Mouse (Mus musculus): Measurements from ENCODE around the gene Zkscan14. TPM values are rescaled to one million over a fixed set of nuclear protein-coding genes. Genes with fewer than 3 reads are reported as not detected.

The Zkscan14 gene
- polyA plus RNA-seq, 1 experiment from 2014 or later: 11.6 TPM

DNA sequence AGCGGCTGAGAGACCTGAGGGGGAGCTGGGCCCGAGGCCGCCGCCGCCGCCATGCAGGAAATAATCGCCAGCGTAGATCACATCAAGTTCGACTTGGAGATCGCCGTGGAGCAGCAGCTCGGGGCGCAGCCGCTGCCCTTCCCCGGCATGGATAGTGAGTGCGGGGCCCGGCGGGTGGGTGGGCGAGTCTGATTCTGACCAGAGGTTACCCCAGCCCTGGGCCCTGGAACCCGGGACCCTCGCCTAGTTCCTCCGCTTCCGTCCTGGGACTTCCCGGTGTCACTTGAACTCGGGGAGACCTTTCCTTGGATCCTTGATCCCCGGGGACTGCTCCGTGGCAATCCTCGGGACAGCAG lies 34.4 kb downstream of the Zkscan14 start:
- POLR2A ChIA-PET: interaction anchor here (0.6 to 1.2 kb wide), 4 partner anchors 15 to 1061 kb away, joined by 3 to 5 read pairs (median 4); no protein-coding TSS in a partner anchor

DNA sequence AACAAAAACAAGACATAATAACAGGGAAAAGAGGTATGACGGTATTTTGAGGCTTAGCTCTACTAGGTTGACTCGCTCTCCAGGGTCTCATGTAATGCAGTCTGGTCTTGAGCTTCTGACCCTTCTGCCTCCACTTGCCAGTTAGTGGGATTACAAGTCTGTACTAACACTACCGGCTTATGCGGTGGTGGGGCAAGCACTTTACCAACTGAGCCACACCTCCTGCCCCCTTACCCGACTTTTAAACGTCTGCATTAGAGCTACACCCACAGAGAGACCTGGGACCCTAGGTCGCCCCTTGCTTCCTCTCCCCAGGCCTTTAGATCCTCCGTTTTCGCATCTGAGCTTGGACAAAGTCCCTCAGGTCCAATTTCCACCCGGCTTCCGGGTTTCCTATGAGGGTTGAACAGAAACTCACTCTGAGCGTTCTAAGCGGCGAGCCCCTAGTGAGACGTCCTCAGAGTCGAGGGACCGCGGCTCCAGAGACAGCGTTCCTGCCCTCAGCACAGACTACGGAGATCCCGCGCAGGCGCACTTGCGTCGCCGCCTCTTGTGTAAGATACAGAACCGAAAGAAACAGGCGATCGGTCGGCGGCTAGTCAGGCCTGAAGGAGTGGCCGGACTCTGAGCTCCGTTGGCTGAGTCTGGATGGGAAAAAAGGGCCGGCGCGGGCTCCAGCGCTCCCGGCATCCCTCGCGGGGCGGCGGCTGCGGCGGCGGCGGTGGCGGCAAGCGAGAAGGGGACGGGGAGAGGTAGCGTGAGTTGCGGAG lies 34.9 kb downstream of the Zkscan14 start, which contains the start of the genes Ptcd1 and Cpsf4:
TSS of gene Ptcd1 (minus strand) at position 573 of the 770 bp plus-strand sequence.
TSS of gene Cpsf4 (plus strand) at position 678 of the 770 bp plus-strand sequence.
- DNase-seq (ENCODE audit: low read depth, low spot score): peak; percentile 95
- TF ChIP-seq CTCF (IDR thresholded peaks at IDR 0.05): no peak
- in situ Hi-C loops (cut with MboI; ENCODE audit: low pct_unique_long_range_greater_than_20kb): no loop called here
- POLR2A ChIA-PET: interaction anchor here (0.6 to 1.2 kb wide), 4 partner anchors 15 to 1061 kb away, joined by 3 to 5 read pairs (median 4); no protein-coding TSS in a partner anchor
- ATAC-seq: peak; percentile 91
- CTCF ChIA-PET: interaction anchor here (1.2 to 2.4 kb wide), 3 partner anchors 10 to 24 kb away, joined by 3 to 8 read pairs (median 5); no protein-coding TSS in a partner anchor
- no peaks in the 10 kb centered on the region for H3K27me3 ChIP-seq

More for the DNA sequence above, 34.4 kb downstream of the Zkscan14 start:
- no peak for TF ChIP-seq CTCF (IDR thresholded peaks at IDR 0.05)
- H3K27me3 ChIP-seq: no peaks in the 10 kb centered on the region
- in situ Hi-C loops (cut with MboI; ENCODE audit: low pct_unique_long_range_greater_than_20kb): no loop called here
- CTCF ChIA-PET: interaction anchor here (1.2 to 2.4 kb wide), 3 partner anchors 9 to 23 kb away, joined by 3 to 8 read pairs (median 5); no protein-coding TSS in a partner anchor
- no peak for ATAC-seq
- no peak for DNase-seq (ENCODE audit: low read depth, low spot score)

DNA sequence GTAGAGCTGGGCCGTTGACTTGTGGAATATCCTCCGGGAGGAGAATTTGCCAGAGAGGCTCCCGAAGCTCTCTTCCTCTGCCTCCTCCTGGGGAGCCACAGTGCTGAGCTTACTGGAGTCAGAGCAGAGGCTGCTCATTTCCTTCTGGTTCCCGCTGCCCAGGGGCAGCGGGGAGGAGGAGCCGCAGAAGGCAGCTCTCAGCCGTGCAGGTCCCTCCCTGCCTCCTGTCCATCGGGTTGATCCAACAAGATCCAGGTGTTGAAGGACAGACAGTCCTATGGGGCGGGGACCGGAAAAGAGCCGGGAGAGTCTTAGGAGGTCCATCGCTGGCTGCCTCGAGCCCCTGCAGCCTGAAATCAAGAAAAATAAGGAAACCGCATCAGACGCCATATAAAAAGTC lies 36.5 kb downstream of the Zkscan14 start:
- ChIA-PET POLR2A (no interaction called here), CTCF (no interaction called here)
- no peak for DNase-seq (ENCODE audit: low read depth, low spot score)
- ATAC-seq: no peak
- in situ Hi-C loops (cut with MboI; ENCODE audit: low pct_unique_long_range_greater_than_20kb): no loop called here
- no peak for TF ChIP-seq CTCF (IDR thresholded peaks at IDR 0.05)
- H3K27me3 ChIP-seq: no peaks in the 10 kb centered on the region

DNA sequence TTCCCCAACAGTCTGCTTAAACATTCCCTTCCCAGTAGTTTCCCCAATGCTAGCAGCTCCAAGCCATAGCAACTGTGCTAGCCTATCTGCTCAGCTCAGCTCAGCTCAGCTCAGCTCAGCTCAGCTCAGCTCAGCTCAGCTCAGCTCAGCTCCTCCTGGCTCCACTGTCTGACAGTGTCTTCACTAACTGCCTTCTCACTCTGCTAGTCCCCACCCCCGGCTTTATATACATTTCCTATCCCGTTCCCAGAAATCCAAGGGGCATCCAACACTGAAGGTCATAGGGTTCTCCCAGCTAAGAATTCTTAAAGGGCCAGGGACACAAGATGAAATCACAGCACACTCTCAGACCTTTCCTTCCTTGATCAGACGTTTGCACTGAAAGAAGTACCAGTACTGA lies 37.0 kb downstream of the Zkscan14 start:
- ChIA-PET CTCF (no interaction called here), POLR2A (no interaction called here)
- TF ChIP-seq CTCF (IDR thresholded peaks at IDR 0.05): no peak
- in situ Hi-C loops (cut with MboI; ENCODE audit: low pct_unique_long_range_greater_than_20kb): no loop called here
- H3K27me3 ChIP-seq: no peaks in the 10 kb centered on the region
- ATAC-seq: no peak
- no peak for DNase-seq (ENCODE audit: low read depth, low spot score)

DNA sequence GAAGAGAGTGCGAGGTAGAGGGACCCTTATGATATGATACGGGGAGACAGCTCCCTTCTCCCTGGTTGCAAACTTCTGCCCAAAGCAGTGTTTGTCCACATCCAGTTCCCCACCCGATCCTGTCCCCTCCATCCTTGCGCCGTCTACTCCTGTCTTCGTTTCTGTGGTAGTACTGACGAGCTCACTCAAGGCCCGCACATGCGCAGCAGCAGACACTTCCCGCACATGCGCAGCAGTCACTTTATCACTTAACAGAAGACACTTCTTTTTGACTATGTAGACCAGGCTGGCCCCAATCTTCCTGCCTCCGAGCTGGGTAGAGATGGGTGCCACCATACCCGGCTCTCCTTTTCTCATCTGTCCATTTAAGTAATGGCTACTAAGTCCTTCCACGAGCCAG lies 40.3 kb downstream of the Zkscan14 start:
- no peaks in the 10 kb centered on the region for H3K27me3 ChIP-seq
- no peak for DNase-seq (ENCODE audit: low read depth, low spot score)
- TF ChIP-seq CTCF (IDR thresholded peaks at IDR 0.05): no peak
- no peak for ATAC-seq
- ChIA-PET POLR2A (interaction anchor here (0.6 kb wide), 1 partner anchor 1109 kb away, joined by 4 read pairs; no protein-coding TSS in a partner anchor), CTCF (interaction anchor here (1.5 kb wide), 1 partner anchor 16 kb away, joined by 3 read pairs; no protein-coding TSS in a partner anchor)
- in situ Hi-C loops (cut with MboI; ENCODE audit: low pct_unique_long_range_greater_than_20kb): no loop called here

DNA sequence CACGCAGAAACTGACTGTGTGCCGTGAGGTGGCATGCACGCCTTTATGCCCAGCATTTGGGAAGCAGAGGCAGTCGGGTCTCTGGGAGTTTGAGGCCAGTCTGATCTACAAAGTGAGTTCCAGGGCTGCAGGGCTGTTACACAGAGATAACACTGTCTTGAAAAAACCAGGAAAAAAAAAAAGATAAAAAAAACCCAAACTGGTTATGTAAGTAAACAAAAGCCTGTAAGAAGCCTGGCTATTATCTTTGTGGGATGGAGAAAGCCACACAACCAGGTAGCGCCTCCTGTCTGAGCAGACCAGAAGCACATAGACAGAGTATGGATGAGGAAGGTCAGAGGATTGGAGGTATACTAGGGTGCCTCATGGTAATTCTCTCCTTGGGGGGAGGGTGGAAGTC lies 49.0 kb downstream of the Zkscan14 start:
- ChIA-PET CTCF (no interaction called here), POLR2A (no interaction called here)
- in situ Hi-C loops (cut with MboI; ENCODE audit: low pct_unique_long_range_greater_than_20kb): no loop called here
- DNase-seq (ENCODE audit: low read depth, low spot score): no peak
- no peak for ATAC-seq
- no peaks in the 10 kb centered on the region for H3K27me3 ChIP-seq
- TF ChIP-seq CTCF (IDR thresholded peaks at IDR 0.05): no peak

DNA sequence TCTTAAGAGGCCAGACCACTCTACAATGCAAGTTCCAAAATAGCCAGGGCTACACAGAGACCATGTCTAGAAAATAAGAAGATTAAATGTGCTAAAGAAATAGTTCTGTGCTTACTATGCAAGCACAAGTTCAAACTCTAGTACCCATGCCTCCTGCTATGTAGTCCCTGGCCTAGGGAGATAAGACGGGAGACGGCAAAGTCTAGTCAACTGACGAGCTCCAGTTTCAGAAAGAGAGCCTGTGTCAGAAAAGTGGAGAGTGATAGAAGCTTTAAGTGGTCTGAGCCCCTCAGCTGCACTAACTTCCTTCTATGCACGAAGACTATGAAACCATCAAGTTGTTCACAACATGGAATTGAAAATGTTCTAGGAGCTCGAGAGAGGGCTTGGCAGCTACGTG lies 52.4 kb downstream of the Zkscan14 start:
- DNase-seq (ENCODE audit: low read depth, low spot score) (no peak), ATAC-seq (no peak)
- POLR2A ChIA-PET: no interaction called here
- in situ Hi-C loops (cut with MboI; ENCODE audit: low pct_unique_long_range_greater_than_20kb): no loop called here
- no peak for TF ChIP-seq CTCF (IDR thresholded peaks at IDR 0.05)
- no peaks in the 10 kb centered on the region for H3K27me3 ChIP-seq
- CTCF ChIA-PET: interaction anchor here (0.9 kb wide), 1 partner anchor 10 kb away, joined by 3 read pairs; no protein-coding TSS in a partner anchor

DNA sequence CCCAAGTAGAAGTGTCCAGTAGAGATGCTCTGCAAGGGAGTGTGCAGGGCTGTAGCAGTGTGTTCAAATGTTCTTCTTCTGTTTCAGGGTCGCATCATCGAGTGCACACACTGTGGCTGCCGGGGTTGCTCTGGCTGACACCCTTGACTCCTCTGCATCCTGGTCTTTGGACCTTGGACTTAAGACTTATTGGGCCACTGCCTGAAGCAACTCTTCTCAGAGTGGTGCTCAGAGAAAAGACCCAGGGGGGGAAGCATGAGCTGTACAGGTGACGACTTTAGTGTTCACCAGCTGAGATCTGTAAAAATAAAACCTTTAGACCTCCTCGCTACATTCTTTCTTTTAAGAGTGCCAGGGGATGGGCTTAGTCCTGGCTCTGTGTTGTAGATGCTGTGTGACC lies 53.9 kb downstream of the Zkscan14 start:
- TF ChIP-seq CTCF (IDR thresholded peaks at IDR 0.05): no peak
- DNase-seq (ENCODE audit: low read depth, low spot score): no peak
- ChIA-PET POLR2A (no interaction called here), CTCF (no interaction called here)
- ATAC-seq: peak; percentile 55
- H3K27me3 ChIP-seq: no peaks in the 10 kb centered on the region
- in situ Hi-C loops (cut with MboI; ENCODE audit: low pct_unique_long_range_greater_than_20kb): no loop called here

Other genes starting within 250 kb of the Zkscan14 start
- 50.0 TPM for gene Smurf1, start 236.0 kb downstream of the Zkscan14 start, polyA plus RNA-seq (2021)
- not detected for gene Gm4871, start 169.1 kb downstream of the Zkscan14 start, polyA plus RNA-seq (2021)
- not detected for gene 1700018F24Rik, start 158.9 kb downstream of the Zkscan14 start, polyA plus RNA-seq (2021)
- gene Arpc1a, start 118.0 kb downstream of the Zkscan14 start, polyA plus RNA-seq (2021): 164 TPM
- 0.21 TPM for gene Kpna7, start 117.8 kb downstream of the Zkscan14 start, polyA plus RNA-seq (2021)
- gene Arpc1b, start 87.7 kb downstream of the Zkscan14 start, polyA plus RNA-seq (2021): 707 TPM
- 188 TPM for gene Pdap1, start 61.6 kb downstream of the Zkscan14 start, polyA plus RNA-seq (2021)
- 170 TPM for gene Bud31, start 61.5 kb downstream of the Zkscan14 start, polyA plus RNA-seq (2021)
- gene Ptcd1, start 34.8 kb downstream of the Zkscan14 start, polyA plus RNA-seq (2021): 16.9 TPM
- 33.9 TPM for gene Cpsf4, start 34.7 kb downstream of the Zkscan14 start, polyA plus RNA-seq (2021)
- gene Atp5j2, start 9.8 kb downstream of the Zkscan14 start, polyA plus RNA-seq (2021): 581 TPM
- gene Zkscan5, start 2.7 kb upstream of the Zkscan14 start, polyA plus RNA-seq (2021): 14.0 TPM
- 52.8 TPM for gene Zfp655, start 29.8 kb upstream of the Zkscan14 start, polyA plus RNA-seq (2021)
- 25.9 TPM for gene Zscan25, start 78.6 kb upstream of the Zkscan14 start, polyA plus RNA-seq (2021)
- not detected for gene Cyp3a57, start 143.4 kb upstream of the Zkscan14 start, polyA plus RNA-seq (2021)

All from Patski (cell line).